ENCODE assay signal across 9 mouse cellular contexts in the genomic region with DNA sequence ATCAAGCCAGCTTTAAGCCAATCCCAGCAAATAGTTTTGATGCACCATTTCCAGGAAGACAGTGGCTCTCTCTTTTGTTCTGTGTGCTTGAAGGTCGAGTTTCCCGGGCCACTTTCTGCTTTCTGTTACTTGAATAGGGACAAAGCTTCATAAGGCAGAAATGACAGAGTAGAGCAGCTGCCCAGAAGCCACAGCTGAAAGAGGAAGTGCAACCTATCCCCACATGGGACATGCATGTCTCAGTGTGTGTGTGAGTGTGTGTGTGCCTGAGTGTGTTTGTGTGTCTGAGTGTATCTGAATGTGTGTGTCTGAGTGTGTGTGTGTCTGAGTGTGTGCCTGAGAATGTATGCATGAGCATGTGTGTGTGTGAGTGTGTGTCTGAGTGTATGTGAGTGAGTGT.
DNase-seq lines count a peak whose midpoint lies in the region; ATAC-seq and TF ChIP-seq lines count a peak whose summit lies in the region.
"Had no signal": no experiment of that assay in that cellular context is flagged by ENCODE, and none has a peak within 500 bp of the region (broad histone marks: within the 10 kb centered on the region; RNA-seq: fewer than 3 reads in every experiment).

No protein-coding gene starts in this region.

- no peak overlapping the region for H3ac ChIP-seq in C2C12 (ENCODE audit: control insufficient read depth, insufficient read length, low read depth)

- TF ChIP-seq CTCF in C2C12 (IDR thresholded peaks at IDR 0.05; ENCODE audit: control insufficient read depth, insufficient read depth, insufficient read length): no peak

- no peaks in the 10 kb centered on the region for H3K9me3 ChIP-seq in forebrain, embryonic 13.5 days (replicated peaks)
- no peaks in the 10 kb centered on the region for H3K9me3 ChIP-seq in hindbrain, embryonic 11.5 days (ENCODE audit: control insufficient read depth, low read length)
- H3K9me3 ChIP-seq: embryonic facial prominence, embryonic 13.5 days had no signal

- no peaks in the 10 kb centered on the region for H3K36me3 ChIP-seq in C2C12 (ENCODE audit: control insufficient read depth, insufficient read depth)
- H3K36me3 ChIP-seq in forebrain, embryonic 13.5 days (ENCODE audit: poor library complexity, severe bottlenecking): no peaks in the 10 kb centered on the region
- H3K36me3 ChIP-seq in hindbrain, embryonic 11.5 days (ENCODE audit: control insufficient read depth, insufficient read depth, low read length): no peaks in the 10 kb centered on the region
- H3K36me3 ChIP-seq: embryonic facial prominence, embryonic 13.5 days had no signal

- intact Hi-C loops in heart, postnatal 25 days (cut with DNase I): loop anchor here (10.0 kb wide), 1 partner anchor 107 kb away; no protein-coding TSS in a partner anchor
- intact Hi-C loops in heart, postnatal 36 days (cut with DNase I): loop anchor here (5.0 kb wide), 1 partner anchor 104 kb away; no protein-coding TSS in a partner anchor

- H3K4me3 ChIP-seq in C2C12 (ENCODE audit: insufficient read depth, poor library complexity, severe bottlenecking): no peak overlapping the region
- no peak overlapping the region for H3K4me3 ChIP-seq in forebrain, embryonic 13.5 days
- no peak overlapping the region for H3K4me3 ChIP-seq in hindbrain, embryonic 11.5 days (ENCODE audit: low read depth, low read length)
- H3K4me3 ChIP-seq: embryonic facial prominence, embryonic 13.5 days had no signal

- H3K27me3 ChIP-seq in C2C12 (ENCODE audit: control insufficient read depth, insufficient read depth, insufficient read length): no peaks in the 10 kb centered on the region
- H3K27me3 ChIP-seq in forebrain, embryonic 13.5 days: no peaks in the 10 kb centered on the region
- no peaks in the 10 kb centered on the region for H3K27me3 ChIP-seq in hindbrain, embryonic 11.5 days (ENCODE audit: control insufficient read depth, insufficient read depth, low read length)
- H3K27me3 ChIP-seq: embryonic facial prominence, embryonic 13.5 days had no signal

- DNase-seq in heart, adult 18-20 months: peak; percentile 36 to 49
- DNase-seq in heart, postnatal 25 days (ENCODE audit: low spot score): no peak
- peak; percentile 22 to 30 for DNase-seq in heart, postnatal 36 days
- peak; percentile 49 to 57 for DNase-seq in spleen, adult 18-20 months
- no peak for DNase-seq in right cerebral cortex, postnatal 25 days
- DNase-seq in hindbrain, embryonic 11.5 days (ENCODE audit: low spot score): no peak

- ATAC-seq in forebrain, embryonic 13.5 days: no peak
- ATAC-seq in hindbrain, embryonic 11.5 days (ENCODE audit: low FRiP score): no peak

- H3K27ac ChIP-seq in forebrain, embryonic 13.5 days: no peak overlapping the region
- H3K27ac ChIP-seq in hindbrain, embryonic 11.5 days (ENCODE audit: low read depth, low read length): no peak overlapping the region
- H3K27ac ChIP-seq: embryonic facial prominence, embryonic 13.5 days had no signal

- 60% methylated on average over 2 of the region's 2 CpGs for WGBS in forebrain, embryonic 13.5 days
- 52% methylated on average over 2 of the region's 2 CpGs for WGBS in hindbrain, embryonic 11.5 days

- no peak overlapping the region for H3K9ac ChIP-seq in forebrain, embryonic 13.5 days
- H3K9ac ChIP-seq in hindbrain, embryonic 11.5 days (ENCODE audit: low read depth, low read length): no peak overlapping the region
- H3K9ac ChIP-seq: embryonic facial prominence, embryonic 13.5 days had no signal

- H3K79me3 ChIP-seq in C2C12 (ENCODE audit: low read depth): no peaks in the 10 kb centered on the region

- H3K4me2 ChIP-seq in forebrain, embryonic 13.5 days: no peak overlapping the region
- H3K4me2 ChIP-seq in hindbrain, embryonic 11.5 days (replicated peaks; ENCODE audit: low read depth, low read length): no peak overlapping the region
- H3K4me2 ChIP-seq: embryonic facial prominence, embryonic 13.5 days had no signal

- no peaks in the 10 kb centered on the region for H3K4me1 ChIP-seq in forebrain, embryonic 13.5 days
- H3K4me1 ChIP-seq in hindbrain, embryonic 11.5 days (replicated peaks; ENCODE audit: control insufficient read depth, insufficient read depth, low read length): no peaks in the 10 kb centered on the region
- H3K4me1 ChIP-seq: embryonic facial prominence, embryonic 13.5 days had no signal

- no peaks in the 10 kb centered on the region for H3K79me2 ChIP-seq in C2C12 (ENCODE audit: control insufficient read depth, insufficient read depth)

TF ChIP-seq in C2C12, 6 proteins besides CTCF, POLR2A, EP300 and RAD21:
- TF ChIP-seq FOSL1 (IDR thresholded peaks at IDR 0.05; ENCODE audit: insufficient read depth, low read length, poor library complexity, severe bottlenecking) (no peak), CEBPB (IDR thresholded peaks at IDR 0.05; ENCODE audit: low read depth) (no peak), MYOD1 (IDR thresholded peaks at IDR 0.05; ENCODE audit: control insufficient read depth, insufficient read length, low read depth) (peak; percentile 76)

Comparison
In these comparisons a context has a peak if more than half of its experiments do, and no peak if none do; other contexts are left out.
1. DNase-seq: peak in heart, adult 18-20 months (2 of 2), heart, postnatal 36 days (2 of 2) and spleen, adult 18-20 months (2 of 2); none in heart, postnatal 25 days (single experiment), right cerebral cortex, postnatal 25 days (single experiment) and hindbrain, embryonic 11.5 days (single experiment).